Mouse (Mus musculus): Measurements from ENCODE around the gene Mtor. TPM values are rescaled to one million over a fixed set of nuclear protein-coding genes. Genes with fewer than 3 reads are reported as not detected.

Gene Mtor
- 17.3 and 20.2 TPM in 2 replicates for polyA plus RNA-seq (2012; rRNA removed)

DNA sequence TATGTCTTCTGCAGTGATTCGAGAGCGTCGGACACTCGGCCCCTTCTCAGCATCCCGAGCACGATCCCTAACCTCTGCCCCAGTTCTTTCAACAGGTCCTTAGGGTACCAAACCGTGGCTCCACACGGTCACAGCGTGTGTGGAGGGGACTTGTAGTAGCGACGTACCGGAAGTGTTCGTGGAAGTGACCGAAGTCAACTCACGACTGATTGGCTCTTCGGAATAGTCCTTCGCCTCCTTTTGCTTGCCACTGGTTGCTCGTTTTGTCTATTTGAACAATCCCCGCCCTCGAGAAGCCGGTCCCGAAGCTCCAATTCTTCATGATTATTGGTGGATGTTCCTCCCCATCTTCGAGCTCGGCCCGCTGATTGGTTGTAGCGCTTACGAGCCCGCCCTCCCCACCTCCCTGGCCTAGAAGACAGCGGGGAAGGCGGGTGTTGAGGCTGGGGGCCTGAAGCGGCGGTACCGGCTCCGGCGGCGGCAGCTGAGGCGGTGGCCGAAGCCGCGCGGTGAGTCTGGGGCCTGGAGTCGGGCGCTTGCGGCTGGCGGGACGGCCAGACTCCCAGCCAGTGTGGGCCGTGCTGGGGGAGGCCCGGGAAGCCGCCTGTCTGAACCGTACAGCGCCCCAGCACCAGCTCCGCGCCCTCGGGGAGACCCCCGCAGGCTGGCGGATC is at the start of gene Mtor:
Gene Mtor, plus strand, starts transcription at position 433 of the 674 bp plus-strand sequence.
- under 1% methylated on average over 56 of the region's 56 CpGs for WGBS
- DNase-seq: peak; percentile 90
- Histone ChIP-seq H3K4me1 (ENCODE audit: control insufficient read depth, insufficient read depth, low read length) (peaks cover 10% of the 10 kb centered on the region), H3K4me3 (replicated peaks; ENCODE audit: extremely low read depth, low read depth, low read length) (peak within 1 kb of the TSS; percentile 73)
- peak; percentile 59; the same call in 1 of the 2 replicates for TF ChIP-seq POLR2A (IDR thresholded peaks at IDR 0.05; ENCODE audit: borderline replicate concordance, extremely low read depth, low read depth, low read length)
- TF ChIP-seq CTCF (IDR thresholded peaks at IDR 0.05; ENCODE audit: insufficient read depth, low read length): no peak

DNA sequence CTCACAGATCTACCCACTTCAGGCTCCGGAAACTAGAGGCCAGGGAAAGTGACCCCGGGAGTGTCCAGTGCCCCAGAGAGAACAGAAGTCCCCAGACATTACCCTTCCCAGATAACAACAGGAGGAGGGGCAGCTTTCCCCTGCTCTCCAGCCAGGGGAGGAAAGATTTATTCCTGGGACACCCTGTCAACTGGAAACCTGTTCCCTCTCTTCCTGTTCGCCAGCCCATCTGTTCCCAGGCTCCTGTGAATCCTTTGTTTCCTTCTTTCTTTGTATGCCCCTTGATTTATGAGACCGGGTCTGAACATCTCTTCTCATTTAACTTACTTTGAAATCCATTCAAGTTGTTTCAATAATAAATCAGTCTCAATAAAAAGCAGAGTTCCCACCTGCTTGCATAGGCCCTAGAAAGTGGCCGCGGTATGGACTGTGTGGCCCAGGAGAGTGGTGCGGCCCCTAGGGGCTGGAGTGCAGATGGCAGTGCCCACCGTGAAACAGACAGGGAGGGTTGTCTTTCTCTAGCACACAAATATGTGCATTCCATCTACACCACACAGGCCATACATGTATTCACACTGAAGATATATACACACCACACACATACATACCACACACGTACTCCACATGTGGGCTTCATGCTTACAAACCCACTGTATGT is 48.8 kb upstream of the Mtor start:
- H3K4me1 ChIP-seq (ENCODE audit: control insufficient read depth, insufficient read depth, low read length): no peaks in the 10 kb centered on the region
- 54% methylated on average over 9 of the region's 9 CpGs for WGBS
- DNase-seq: no peak
- TF ChIP-seq POLR2A (IDR thresholded peaks at IDR 0.05; ENCODE audit: borderline replicate concordance, extremely low read depth, low read depth, low read length) (no peak), CTCF (IDR thresholded peaks at IDR 0.05; ENCODE audit: insufficient read depth, low read length) (no peak)
- no peak overlapping the region for H3K4me3 ChIP-seq (replicated peaks; ENCODE audit: extremely low read depth, low read depth, low read length)

DNA sequence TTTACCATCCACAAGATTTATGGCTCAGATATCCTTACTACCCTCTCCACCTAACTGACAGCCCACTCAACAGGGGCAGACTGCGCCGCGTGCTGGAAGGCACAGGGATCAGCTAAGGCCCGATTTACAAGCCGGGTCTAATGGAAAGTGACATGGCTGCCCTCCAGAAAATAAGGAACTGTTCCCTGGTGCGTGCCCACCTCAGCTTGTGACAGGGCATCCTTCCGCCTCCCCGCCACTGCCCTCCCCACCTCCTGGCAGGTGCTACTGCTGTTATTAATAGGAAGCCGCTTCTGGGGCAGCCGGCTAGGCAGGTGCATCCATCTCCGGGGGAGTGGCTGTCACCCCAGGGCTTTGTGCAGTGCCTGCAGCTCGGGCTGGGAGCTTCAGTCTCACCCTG is 45.0 kb upstream of the Mtor start:
- no peak for DNase-seq
- TF ChIP-seq POLR2A (IDR thresholded peaks at IDR 0.05; ENCODE audit: borderline replicate concordance, extremely low read depth, low read depth, low read length) (no peak), CTCF (IDR thresholded peaks at IDR 0.05; ENCODE audit: insufficient read depth, low read length) (no peak)
- Histone ChIP-seq H3K4me3 (replicated peaks; ENCODE audit: extremely low read depth, low read depth, low read length) (no peak overlapping the region), H3K4me1 (ENCODE audit: control insufficient read depth, insufficient read depth, low read length) (no peaks in the 10 kb centered on the region)
- 25% methylated on average over 12 of the region's 12 CpGs for WGBS

DNA sequence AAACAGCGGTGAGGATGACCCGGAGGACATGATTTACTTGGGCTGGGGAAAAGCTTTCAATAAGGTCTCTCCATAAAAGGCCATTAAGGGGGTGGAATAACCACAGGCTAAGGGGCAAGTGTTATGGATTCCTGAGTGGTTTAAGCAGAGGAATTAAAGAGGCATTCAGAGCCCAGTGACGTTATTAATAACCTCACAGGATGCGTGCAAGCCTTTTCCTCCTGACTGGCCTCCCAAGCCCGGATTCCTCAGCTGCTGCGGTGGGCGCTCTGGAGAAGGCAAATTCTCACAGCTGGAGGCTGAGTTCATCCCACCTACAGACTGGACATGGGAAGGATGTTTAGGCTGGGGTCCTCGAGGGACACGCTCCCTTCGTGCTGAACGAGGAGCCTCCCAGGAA is 43.7 kb upstream of the Mtor start:
- H3K4me1 ChIP-seq (ENCODE audit: control insufficient read depth, insufficient read depth, low read length): no peaks in the 10 kb centered on the region
- H3K4me3 ChIP-seq (replicated peaks; ENCODE audit: extremely low read depth, low read depth, low read length): no peak overlapping the region
- WGBS: 5% methylated on average over 11 of the region's 11 CpGs
- no peak for TF ChIP-seq POLR2A (IDR thresholded peaks at IDR 0.05; ENCODE audit: borderline replicate concordance, extremely low read depth, low read depth, low read length)
- no peak for TF ChIP-seq CTCF (IDR thresholded peaks at IDR 0.05; ENCODE audit: insufficient read depth, low read length)
- DNase-seq: no peak

DNA sequence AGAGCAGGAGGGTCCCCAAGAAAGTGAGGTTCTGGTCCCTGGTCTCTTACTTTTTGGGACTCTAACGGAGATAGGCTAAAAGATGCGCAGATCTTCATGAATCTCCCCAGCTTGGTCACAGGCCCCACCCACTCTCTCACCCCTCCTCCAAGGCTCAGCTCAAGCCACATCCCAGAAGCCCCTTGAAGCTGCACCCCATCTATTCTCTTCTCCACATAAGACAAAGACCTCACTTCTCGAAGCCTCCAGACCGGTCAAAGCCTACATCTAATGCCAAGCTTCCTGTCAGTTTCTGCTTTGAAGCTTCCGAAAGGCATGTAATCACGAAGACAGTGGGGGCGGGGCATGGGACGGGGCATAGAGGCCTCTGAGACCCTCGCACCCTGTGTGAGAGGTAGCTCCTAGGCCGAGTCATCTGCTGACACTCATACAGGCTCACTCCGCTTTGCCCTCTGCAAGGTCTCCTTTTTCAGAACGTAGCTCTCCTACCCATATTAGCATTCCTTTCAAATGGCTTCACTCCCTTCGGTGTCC is 43.1 kb upstream of the Mtor start:
- no peak overlapping the region for H3K4me3 ChIP-seq (replicated peaks; ENCODE audit: extremely low read depth, low read depth, low read length)
- TF ChIP-seq POLR2A (IDR thresholded peaks at IDR 0.05; ENCODE audit: borderline replicate concordance, extremely low read depth, low read depth, low read length): no peak
- TF ChIP-seq CTCF (IDR thresholded peaks at IDR 0.05; ENCODE audit: insufficient read depth, low read length): no peak
- DNase-seq: no peak
- WGBS: 15% methylated on average over 13 of the region's 13 CpGs
- H3K4me1 ChIP-seq (ENCODE audit: control insufficient read depth, insufficient read depth, low read length): no peaks in the 10 kb centered on the region

DNA sequence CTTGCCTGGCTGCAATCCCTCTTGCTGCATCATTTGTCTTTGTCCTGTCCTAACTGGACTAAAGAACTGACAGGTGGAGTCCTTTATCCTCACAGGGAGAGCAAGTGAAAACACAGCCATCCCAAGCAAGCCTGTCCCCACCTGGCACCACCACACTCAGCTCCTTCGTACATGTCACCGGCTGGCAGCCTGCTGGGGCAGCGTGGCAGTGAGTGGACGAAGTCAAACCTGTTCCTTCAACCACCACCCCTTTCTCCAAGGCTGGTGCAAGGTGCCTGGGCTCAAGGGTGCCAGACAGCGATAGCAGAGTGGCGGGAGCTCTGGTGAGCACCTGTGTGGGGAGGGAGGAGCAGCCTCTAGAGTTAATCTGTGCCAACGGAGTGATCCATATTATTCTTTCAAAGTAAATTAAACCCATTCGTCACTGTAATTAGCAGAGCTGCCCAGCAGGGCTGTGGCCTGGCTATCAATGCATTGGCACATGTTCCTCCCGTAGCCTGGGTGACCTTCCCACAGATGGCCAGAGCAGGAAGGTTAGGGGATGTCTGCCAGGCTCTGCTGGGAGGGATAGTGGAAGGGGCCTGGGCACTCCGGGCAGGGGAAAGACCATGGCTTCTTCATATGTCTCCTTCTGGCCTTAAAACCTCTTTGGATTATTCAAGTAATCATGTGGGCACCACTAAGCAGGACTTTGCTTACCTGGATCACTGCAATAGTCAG is 40.0 kb upstream of the Mtor start:
- DNase-seq: no peak
- H3K4me3 ChIP-seq (replicated peaks; ENCODE audit: extremely low read depth, low read depth, low read length): no peak overlapping the region
- no peak for TF ChIP-seq POLR2A (IDR thresholded peaks at IDR 0.05; ENCODE audit: borderline replicate concordance, extremely low read depth, low read depth, low read length)
- TF ChIP-seq CTCF (IDR thresholded peaks at IDR 0.05; ENCODE audit: insufficient read depth, low read length): no peak
- WGBS: 59% methylated on average over 10 of the region's 10 CpGs
- H3K4me1 ChIP-seq (ENCODE audit: control insufficient read depth, insufficient read depth, low read length): no peaks in the 10 kb centered on the region

DNA sequence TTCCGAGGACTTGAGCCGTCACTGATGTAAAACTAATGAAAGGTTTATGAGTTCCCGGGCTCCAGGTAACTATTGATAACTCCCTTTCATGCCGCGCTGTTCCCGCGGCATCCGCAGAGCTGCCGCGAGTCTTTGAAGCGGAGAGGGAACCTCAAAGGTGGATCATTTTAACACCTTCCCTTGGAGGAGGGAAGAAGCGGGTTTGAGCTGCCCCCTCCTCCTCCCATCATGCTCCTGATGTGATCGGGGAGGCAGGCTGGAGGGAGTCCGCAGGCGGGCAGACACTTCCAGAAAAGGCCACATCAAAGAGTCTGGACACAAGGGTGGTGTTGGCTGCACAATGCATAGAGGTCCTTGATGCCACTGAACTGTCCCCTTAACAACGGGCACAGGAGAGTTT is 32.8 kb upstream of the Mtor start:
- Histone ChIP-seq H3K4me3 (replicated peaks; ENCODE audit: extremely low read depth, low read depth, low read length) (no peak overlapping the region), H3K4me1 (ENCODE audit: control insufficient read depth, insufficient read depth, low read length) (no peaks in the 10 kb centered on the region)
- no peak for DNase-seq
- 6% methylated on average over 16 of the region's 16 CpGs for WGBS
- TF ChIP-seq POLR2A (IDR thresholded peaks at IDR 0.05; ENCODE audit: borderline replicate concordance, extremely low read depth, low read depth, low read length) (no peak), CTCF (IDR thresholded peaks at IDR 0.05; ENCODE audit: insufficient read depth, low read length) (no peak)

DNA sequence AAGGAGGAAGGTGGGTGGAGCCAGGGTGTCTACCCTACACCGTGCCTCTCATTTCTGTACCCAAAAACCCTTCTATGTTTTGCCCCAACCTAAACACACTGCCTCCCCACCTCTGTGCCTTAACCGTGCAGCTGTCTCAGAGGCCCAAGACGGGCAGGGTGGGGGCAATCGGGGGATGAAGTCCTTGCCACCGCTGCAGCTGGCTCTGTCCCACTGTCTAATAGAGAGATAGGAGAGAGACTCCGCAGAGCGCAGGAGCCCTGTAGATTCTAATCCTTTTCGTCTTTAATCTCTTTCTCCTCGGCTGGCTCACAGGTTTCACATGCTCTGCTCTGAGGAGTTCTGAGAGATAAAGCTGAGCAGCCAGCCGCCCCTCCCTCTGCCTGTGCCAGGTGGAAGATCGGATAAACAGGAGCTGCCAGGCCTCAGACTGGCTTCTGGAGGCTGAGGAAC is 31.3 kb upstream of the Mtor start:
- DNase-seq: no peak
- WGBS: 49% methylated on average over 11 of the region's 11 CpGs
- no peak overlapping the region for H3K4me3 ChIP-seq (replicated peaks; ENCODE audit: extremely low read depth, low read depth, low read length)
- H3K4me1 ChIP-seq (ENCODE audit: control insufficient read depth, insufficient read depth, low read length): no peaks in the 10 kb centered on the region
- TF ChIP-seq CTCF (IDR thresholded peaks at IDR 0.05; ENCODE audit: insufficient read depth, low read length): no peak

DNA sequence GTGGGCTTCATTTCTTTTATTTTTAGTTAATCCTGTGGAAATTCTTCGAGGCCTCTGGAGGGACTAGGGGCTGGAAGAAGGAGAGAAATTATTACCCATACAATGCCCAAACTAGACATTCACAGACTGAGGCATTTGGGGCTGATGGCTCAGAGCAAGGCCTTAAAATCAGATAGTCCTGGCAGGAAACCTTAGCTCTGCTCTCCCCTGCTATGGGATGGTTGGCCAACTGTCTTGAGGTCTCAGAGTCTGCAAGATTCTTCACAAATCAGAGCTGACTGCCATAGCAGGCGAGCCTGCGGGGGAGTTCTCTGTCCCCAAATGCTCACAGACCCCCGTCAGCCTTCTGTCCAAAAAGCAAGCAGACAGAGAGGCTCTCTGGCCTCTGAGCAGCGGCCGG is 30.9 kb upstream of the Mtor start:
- Histone ChIP-seq H3K4me3 (replicated peaks; ENCODE audit: extremely low read depth, low read depth, low read length) (no peak overlapping the region), H3K4me1 (ENCODE audit: control insufficient read depth, insufficient read depth, low read length) (no peaks in the 10 kb centered on the region)
- WGBS: 70% methylated on average over 6 of the region's 6 CpGs
- DNase-seq: no peak
- TF ChIP-seq POLR2A (IDR thresholded peaks at IDR 0.05; ENCODE audit: borderline replicate concordance, extremely low read depth, low read depth, low read length): no peak

Data from lung, adult 2 months (tissue).